Mouse (Mus musculus): ENCODE results near the gene Mrpl28. TPM values are rescaled to one million over a fixed set of nuclear protein-coding genes. Genes with fewer than 3 reads are reported as not detected.

The Mrpl28 gene
- total and polyA plus RNA-seq, 3 experiments, result 148 to 174 (median 164) TPM

DNA sequence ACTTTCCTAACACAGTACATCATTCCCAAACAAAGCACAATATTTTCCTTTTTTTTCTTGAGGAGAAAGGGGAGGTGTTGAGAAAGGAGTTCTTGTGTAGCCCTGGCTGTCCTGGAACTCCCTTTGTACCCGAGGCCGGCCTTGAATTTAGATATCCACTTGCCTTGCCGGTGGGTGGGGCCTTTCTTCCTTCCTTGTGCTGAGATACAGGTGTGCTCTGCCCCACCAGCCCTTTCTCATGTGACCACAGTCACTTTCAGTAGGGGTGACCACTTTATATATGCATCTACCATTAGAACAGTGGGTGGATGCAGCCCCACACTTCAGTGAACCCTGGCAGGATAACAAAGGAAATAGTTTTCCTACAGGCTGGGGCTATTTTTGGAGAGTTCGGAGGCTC is 11.6 kb upstream of the Mrpl28 start:
- Histone ChIP-seq H3K9ac (ENCODE audit: control insufficient read depth, low read depth, low read length, poor library complexity, severe bottlenecking) (no peak overlapping the region), H3K27ac (ENCODE audit: control insufficient read depth, low read depth, low read length) (no peak overlapping the region), H3K9me3 (replicated peaks; ENCODE audit: insufficient read depth, low read length) (no peaks in the 10 kb centered on the region), H3K4me3 (ENCODE audit: control insufficient read depth in 1 of 2, insufficient read depth in 1 of 2, low read depth in 2 of 2, low read length in 2 of 2) (no peak overlapping the region), H3K27me3 (ENCODE audit: control insufficient read depth in 1 of 2, insufficient read depth in 2 of 2, low read length in 2 of 2) (no peaks in the 10 kb centered on the region; a peak in 1 of 4 replicates), H3K79me2 (ENCODE audit: control insufficient read depth, insufficient read depth, low read length, poor library complexity) (no peaks in the 10 kb centered on the region; the same call in 1 of the 2 replicates), H3K4me1 (ENCODE audit: control insufficient read depth in 1 of 2, insufficient read depth in 2 of 2, low read length in 2 of 2) (peaks cover 3 to 16% of the 10 kb centered on the region in 2 experiments; a peak in 3 of 4 replicates), H3K36me3 (ENCODE audit: control insufficient read depth in 1 of 2, insufficient read depth in 2 of 2, low read length in 2 of 2) (peaks cover 0 to 2% of the 10 kb centered on the region in 2 experiments; a peak in 2 of 4 replicates)
- DNase-seq (ENCODE audit: low read depth, low spot score), result no peak
- no peak for TF ChIP-seq GATA1 (IDR thresholded peaks at IDR 0.05; ENCODE audit: low read depth, low read length)
- no peak for TF ChIP-seq ELF1 (IDR thresholded peaks at IDR 0.05; ENCODE audit: low read depth, low read length)
- no peak for TF ChIP-seq POLR2AphosphoS5 (IDR thresholded peaks at IDR 0.05; ENCODE audit: borderline replicate concordance, low read depth, low read length)
- no peak for TF ChIP-seq ZKSCAN1 (IDR thresholded peaks at IDR 0.05; ENCODE audit: low read depth, low read length)
- TF ChIP-seq POLR2A (IDR thresholded peaks at IDR 0.05; ENCODE audit: control insufficient read depth in 1 of 2, insufficient read depth in 1 of 2, low read depth in 1 of 2, low read length in 2 of 2, poor library complexity in 1 of 2), result no peak
- TF ChIP-seq SIN3A (IDR thresholded peaks at IDR 0.05; ENCODE audit: low read length), result no peak
- no peak for TF ChIP-seq NRF1 (IDR thresholded peaks at IDR 0.05; ENCODE audit: insufficient read depth, low read depth, low read length, poor library complexity, severe bottlenecking)
- TF ChIP-seq BHLHE40 (IDR thresholded peaks at IDR 0.05; ENCODE audit: borderline replicate concordance, low read depth, low read length), result no peak
- no peak for TF ChIP-seq UBTF (IDR thresholded peaks at IDR 0.05; ENCODE audit: borderline replicate concordance, insufficient read depth, low read depth, low read length)
- TF ChIP-seq MAX (IDR thresholded peaks at IDR 0.05; ENCODE audit: low read length), result no peak
- TF ChIP-seq MXI1 (IDR thresholded peaks at IDR 0.05; ENCODE audit: low read depth, low read length), result no peak
- TF ChIP-seq ZMIZ1 (IDR thresholded peaks at IDR 0.05; ENCODE audit: low read depth, low read length), result no peak
- no peak for TF ChIP-seq USF2 (IDR thresholded peaks at IDR 0.05; ENCODE audit: borderline replicate concordance in 1 of 2, insufficient read depth in 1 of 2, low read depth in 1 of 2, low read length in 2 of 2)
- TF ChIP-seq EP300 (IDR thresholded peaks at IDR 0.05; ENCODE audit: low read depth in 1 of 2, low read length in 2 of 2), result no peak
- TF ChIP-seq ETS1 (IDR thresholded peaks at IDR 0.05; ENCODE audit: low read depth, low read length), result no peak
- no peak for TF ChIP-seq JUND (IDR thresholded peaks at IDR 0.05; ENCODE audit: low read depth, low read length)
- TF ChIP-seq ZC3H11A (IDR thresholded peaks at IDR 0.05; ENCODE audit: low read depth, low read length), result no peak
- no peak for TF ChIP-seq TAL1 (IDR thresholded peaks at IDR 0.05; ENCODE audit: low read length)

DNA sequence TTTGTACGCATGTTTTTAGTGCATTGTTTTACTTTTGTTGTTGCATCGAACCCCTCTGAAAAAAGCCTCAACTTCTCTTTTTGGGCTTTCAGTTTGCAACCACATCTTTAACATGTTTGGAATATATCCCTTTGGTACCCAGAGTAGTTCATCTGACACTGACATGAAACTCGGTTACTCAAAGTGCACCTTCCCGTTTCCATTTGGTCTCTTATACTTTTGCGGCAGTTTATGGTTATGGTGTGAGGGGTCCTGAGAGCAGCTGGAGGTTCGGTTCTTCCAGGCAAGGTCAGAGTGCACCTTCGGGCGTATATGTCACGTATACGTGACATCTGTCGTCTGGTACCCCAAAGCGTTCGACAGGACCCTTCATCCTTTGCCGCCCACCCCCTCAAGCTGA is 10.5 kb upstream of the Mrpl28 start:
- H3K9me3 ChIP-seq (replicated peaks; ENCODE audit: insufficient read depth, low read length), result no peaks in the 10 kb centered on the region
- no peak for DNase-seq (ENCODE audit: low read depth, low spot score)
- H3K27ac ChIP-seq (ENCODE audit: control insufficient read depth, low read depth, low read length), result no peak overlapping the region
- H3K4me3 ChIP-seq (ENCODE audit: control insufficient read depth in 1 of 2, insufficient read depth in 1 of 2, low read depth in 2 of 2, low read length in 2 of 2), result peak overlapping the region; percentile 48 to 75
- H3K36me3 ChIP-seq (ENCODE audit: control insufficient read depth in 1 of 2, insufficient read depth in 2 of 2, low read length in 2 of 2), result peaks cover 0 to 2% of the 10 kb centered on the region in 2 experiments; a peak in 2 of 4 replicates
- peaks cover 3 to 25% of the 10 kb centered on the region in 2 experiments; a peak in 3 of 4 replicates for H3K4me1 ChIP-seq (ENCODE audit: control insufficient read depth in 1 of 2, insufficient read depth in 2 of 2, low read length in 2 of 2)
- TF ChIP-seq ELF1 (IDR thresholded peaks at IDR 0.05; ENCODE audit: low read depth, low read length) (no peak), JUND (IDR thresholded peaks at IDR 0.05; ENCODE audit: low read depth, low read length) (no peak), ZMIZ1 (IDR thresholded peaks at IDR 0.05; ENCODE audit: low read depth, low read length) (no peak), RCOR1 (IDR thresholded peaks at IDR 0.05; ENCODE audit: low read depth, low read length) (no peak), MXI1 (IDR thresholded peaks at IDR 0.05; ENCODE audit: low read depth, low read length) (no peak; the same call in 1 of the 2 replicates), EP300 (IDR thresholded peaks at IDR 0.05; ENCODE audit: low read depth in 1 of 2, low read length in 2 of 2) (no peak), MYB (IDR thresholded peaks at IDR 0.05; ENCODE audit: low read depth, low read length) (no peak), POLR2AphosphoS5 (IDR thresholded peaks at IDR 0.05; ENCODE audit: borderline replicate concordance, low read depth, low read length) (no peak), USF1 (IDR thresholded peaks at IDR 0.05; ENCODE audit: low read depth, low read length) (no peak), UBTF (IDR thresholded peaks at IDR 0.05; ENCODE audit: borderline replicate concordance, insufficient read depth, low read depth, low read length) (no peak), ZNF384 (IDR thresholded peaks at IDR 0.05; ENCODE audit: low read depth, low read length) (no peak), USF2 (IDR thresholded peaks at IDR 0.05; ENCODE audit: borderline replicate concordance in 1 of 2, insufficient read depth in 1 of 2, low read depth in 1 of 2, low read length in 2 of 2) (no peak), CHD2 (IDR thresholded peaks at IDR 0.05; ENCODE audit: low read length) (no peak)
- H3K79me2 ChIP-seq (ENCODE audit: control insufficient read depth, insufficient read depth, low read length, poor library complexity), result no peaks in the 10 kb centered on the region; the same call in 1 of the 2 replicates
- H3K27me3 ChIP-seq (ENCODE audit: control insufficient read depth in 1 of 2, insufficient read depth in 2 of 2, low read length in 2 of 2), result no peaks in the 10 kb centered on the region; a peak in 1 of 4 replicates
- no peak overlapping the region; the same call in 1 of the 2 replicates for H3K9ac ChIP-seq (ENCODE audit: control insufficient read depth, low read depth, low read length, poor library complexity, severe bottlenecking)
